Mouse (Mus musculus): ENCODE data around the gene Dgkb. TPM values are rescaled to one million over a fixed set of nuclear protein-coding genes. Genes with fewer than 3 reads are reported as not detected.

The Dgkb gene
- total and polyA plus RNA-seq, 3 experiments, result not detected

- Histone ChIP-seq H3K27ac (ENCODE audit: insufficient read depth, low read depth) (no peak overlapping the region), H3K79me2 (replicated peaks; ENCODE audit: control insufficient read depth, extremely low read depth, insufficient read depth, poor library complexity, severe bottlenecking) (no peaks in the 10 kb centered on the region), H3K36me3 (replicated peaks in 1 of 2; ENCODE audit: control insufficient read depth in 1 of 2, insufficient read depth in 1 of 2, low read length in 1 of 2) (no peaks in the 10 kb centered on the region), H3K9me3 (replicated peaks; ENCODE audit: low read length) (no peaks in the 10 kb centered on the region), H3K27me3 (replicated peaks) (no peaks in the 10 kb centered on the region), H3K4me1 (ENCODE audit: control insufficient read depth in 1 of 2, insufficient read depth in 2 of 2) (no peaks in the 10 kb centered on the region), H3K4me3 (replicated peaks in 1 of 3; ENCODE audit: low read depth in 2 of 3, low read length in 2 of 3, poor library complexity in 1 of 3) (no peak overlapping the region), H3K4me2 (ENCODE audit: insufficient read depth, low read depth, poor library complexity, severe bottlenecking) (no peak overlapping the region), H3K9ac (ENCODE audit: insufficient read depth, low read depth) (no peak overlapping the region)
- no peak for TF ChIP-seq USF1 (IDR thresholded peaks at IDR 0.05; ENCODE audit: low read depth, low read length)
- TF ChIP-seq BHLHE40 (IDR thresholded peaks at IDR 0.05; ENCODE audit: low read depth, low read length), result no peak
- TF ChIP-seq MAFK (IDR thresholded peaks at IDR 0.05; ENCODE audit: insufficient replicate concordance, low read length), result no peak
- no peak for TF ChIP-seq ZC3H11A (IDR thresholded peaks at IDR 0.05; ENCODE audit: low read depth, low read length)
- no peak for TF ChIP-seq CHD2 (IDR thresholded peaks at IDR 0.05; ENCODE audit: low read length)
- TF ChIP-seq NRF1 (IDR thresholded peaks at IDR 0.05; ENCODE audit: low read depth, low read length), result no peak
- TF ChIP-seq E2F4 (IDR thresholded peaks at IDR 0.05; ENCODE audit: insufficient replicate concordance, low read depth, low read length), result no peak
- no peak for TF ChIP-seq MAX (IDR thresholded peaks at IDR 0.05; ENCODE audit: low read length)
- in situ Hi-C loops (cut with MboI; ENCODE audit: low pct_ligation_motif_present, low pct_unique_long_range_greater_than_20kb, low sequenced_read_pairs), result no loop called here
- dilution Hi-C loops (cut with MboI; ENCODE audit: extremely low pct_ligation_motif_present, extremely low pct_unique_long_range_greater_than_20kb, low sequenced_read_pairs), result no loop called here
- DNase-seq (ENCODE audit: extremely low read depth), result no peak
These were observed 683.4 kb downstream of the Dgkb start for GRCm38 (mm10) chr12:38500931-38501330.

GRCm38 (mm10) chr12:38508195-38508594 is 690.7 kb downstream of the Dgkb start:
- H3K9ac ChIP-seq (ENCODE audit: insufficient read depth, low read depth), result no peak overlapping the region
- H3K4me3 ChIP-seq (replicated peaks in 1 of 3; ENCODE audit: low read depth in 2 of 3, low read length in 2 of 3, poor library complexity in 1 of 3), result no peak overlapping the region
- H3K4me2 ChIP-seq (ENCODE audit: insufficient read depth, low read depth, poor library complexity, severe bottlenecking), result no peak overlapping the region
- TF ChIP-seq MXI1 (IDR thresholded peaks at IDR 0.05; ENCODE audit: low read depth, low read length) (no peak), EP300 (IDR thresholded peaks at IDR 0.05; ENCODE audit: low read length) (no peak), POLR2AphosphoS2 (IDR thresholded peaks at IDR 0.05; ENCODE audit: low read depth, low read length) (no peak), MAX (IDR thresholded peaks at IDR 0.05; ENCODE audit: low read length) (no peak), MAFK (IDR thresholded peaks at IDR 0.05; ENCODE audit: insufficient replicate concordance, low read length) (no peak), NRF1 (IDR thresholded peaks at IDR 0.05; ENCODE audit: low read depth, low read length) (no peak), RAD21 (IDR thresholded peaks at IDR 0.05; ENCODE audit: low read depth, low read length) (no peak), ZNF384 (IDR thresholded peaks at IDR 0.05; ENCODE audit: low read depth, low read length) (no peak), ZMIZ1 (IDR thresholded peaks at IDR 0.05; ENCODE audit: low read depth, low read length) (no peak), NELFE (IDR thresholded peaks at IDR 0.05; ENCODE audit: low read depth, low read length) (no peak), RCOR1 (conservative IDR thresholded peaks at IDR 0.05; ENCODE audit: low read depth, low read length) (no peak), CTCF (conservative IDR thresholded peaks at IDR 0.05 in 1 of 2, IDR thresholded peaks at IDR 0.05 in 1 of 2; ENCODE audit: low read depth in 2 of 2, low read length in 2 of 2) (no peak), SIN3A (IDR thresholded peaks at IDR 0.05; ENCODE audit: low read length) (no peak), E2F4 (IDR thresholded peaks at IDR 0.05; ENCODE audit: insufficient replicate concordance, low read depth, low read length) (no peak), UBTF (IDR thresholded peaks at IDR 0.05; ENCODE audit: low read depth, low read length) (no peak)
- in situ Hi-C loops (cut with MboI; ENCODE audit: low pct_ligation_motif_present, low pct_unique_long_range_greater_than_20kb, low sequenced_read_pairs), result no loop called here
- H3K27ac ChIP-seq (ENCODE audit: insufficient read depth, low read depth), result no peak overlapping the region
- no peak for DNase-seq (ENCODE audit: extremely low read depth)
- no peaks in the 10 kb centered on the region for H3K27me3 ChIP-seq (replicated peaks)
- no peaks in the 10 kb centered on the region for H3K36me3 ChIP-seq (replicated peaks in 1 of 2; ENCODE audit: control insufficient read depth in 1 of 2, insufficient read depth in 1 of 2, low read length in 1 of 2)
- no peaks in the 10 kb centered on the region for H3K79me2 ChIP-seq (replicated peaks; ENCODE audit: control insufficient read depth, extremely low read depth, insufficient read depth, poor library complexity, severe bottlenecking)
- H3K9me3 ChIP-seq (replicated peaks; ENCODE audit: low read length), result no peaks in the 10 kb centered on the region
- H3K4me1 ChIP-seq (ENCODE audit: control insufficient read depth in 1 of 2, insufficient read depth in 2 of 2), result no peaks in the 10 kb centered on the region
- dilution Hi-C loops (cut with MboI; ENCODE audit: extremely low pct_ligation_motif_present, extremely low pct_unique_long_range_greater_than_20kb, low sequenced_read_pairs), result no loop called here
